Mouse (Mus musculus): ENCODE results near the gene Hipk4. TPM values are rescaled to one million over a fixed set of nuclear protein-coding genes. Genes with fewer than 3 reads are reported as not detected.

Hipk4 gene
- total RNA-seq, 2 experiments from 2014 or later = 0.16 to 0.22 TPM

GRCm38 (mm10) chr7:27574124-27574880 lies 51.2 kb downstream of the Hipk4 start:
- intact Hi-C loops (cut with DNase I; ENCODE audit: low total_unique reads) = no loop called here
- DNase-seq = no peak

- intact Hi-C loops (cut with DNase I; ENCODE audit: low total_unique reads) = no loop called here
- peak; percentile 56 for DNase-seq
Measured at GRCm38 (mm10) chr7:27576914-27577313, 53.8 kb downstream of the Hipk4 start.

GRCm38 (mm10) chr7:27577589-27577988 lies 54.5 kb downstream of the Hipk4 start:
- intact Hi-C loops (cut with DNase I; ENCODE audit: low total_unique reads) = no loop called here
- DNase-seq = no peak

GRCm38 (mm10) chr7:27578465-27578864 lies 55.4 kb downstream of the Hipk4 start:
- intact Hi-C loops (cut with DNase I; ENCODE audit: low total_unique reads) = no loop called here
- DNase-seq = peak; percentile 50

- intact Hi-C loops (cut with DNase I; ENCODE audit: low total_unique reads) = no loop called here
Measured at GRCm38 (mm10) chr7:27580380-27581174, 57.5 kb downstream of the Hipk4 start.

More at GRCm38 (mm10) chr7:27580380-27581174, 57.5 kb downstream of the Hipk4 start:
- DNase-seq = no peak

Other genes starting within 250 kb of the Hipk4 start
- 100 to 1,000 TPM; 122 to 151 TPM for gene Ltbp4, start 185.6 kb upstream of the Hipk4 start, total RNA-seq (2021)
- 1 to 10 TPM; 3.5 to 5.3 TPM for gene Shkbp1, start 167.2 kb upstream of the Hipk4 start, total RNA-seq (2021)
- under 1 TPM in 1 of 2 experiments, not detected in 1; 0.90 TPM for gene Gm20479, start 165.8 kb upstream of the Hipk4 start, total RNA-seq (2021)
- under 1 TPM; 0.04 to 0.06 TPM for gene Sptbn4, start 75.6 kb upstream of the Hipk4 start, total RNA-seq (2021)
- gene Blvrb, start 75.3 kb upstream of the Hipk4 start, total RNA-seq (2021) = 10 to 100 TPM; 11.8 to 15.9 TPM
- gene Sertad3, start 49.5 kb upstream of the Hipk4 start, total RNA-seq (2021) = 10 to 100 TPM in 1 of 2 experiments, 1 to 10 TPM in 1; 9.0 to 10.0 TPM
- 10 to 100 TPM in 1 of 2 experiments, 1 to 10 TPM in 1; 8.7 to 10.1 TPM for gene Sertad1, start 36.4 kb upstream of the Hipk4 start, total RNA-seq (2021)
- gene Prx, start 23.9 kb upstream of the Hipk4 start, total RNA-seq (2021) = 10 to 100 TPM; 11.2 to 48.8 TPM
- gene Pld3, start 30.0 kb downstream of the Hipk4 start, total RNA-seq (2021) = 10 to 100 TPM; 23.1 to 27.8 TPM
- gene 2310022A10Rik, start 30.0 kb downstream of the Hipk4 start, total RNA-seq (2021) = 100 to 1,000 TPM; 103 to 114 TPM
- gene Akt2, start 68.3 kb downstream of the Hipk4 start, total RNA-seq (2021) = 100 to 1,000 TPM; 109 to 114 TPM
- gene Ttc9b, start 130.6 kb downstream of the Hipk4 start, total RNA-seq (2021) = not detected
- gene Map3k10, start 151.3 kb downstream of the Hipk4 start, total RNA-seq (2021) = 10 to 100 TPM; 15.9 to 16.6 TPM
- gene Zfp607b, start 166.1 kb downstream of the Hipk4 start, total RNA-seq (2021) = 1 to 10 TPM in 1 of 2 experiments, under 1 TPM in 1; 0.84 to 1.2 TPM
- 1 to 10 TPM; 5.6 to 6.2 TPM for gene Zfp60, start 208.1 kb downstream of the Hipk4 start, total RNA-seq (2021)

Measured in gastrocnemius, postnatal 14 days (tissue).